Mouse (Mus musculus) MEL (cell line): Measurements from ENCODE around the gene Col18a1. TPM values are rescaled to one million over a fixed set of nuclear protein-coding genes. Genes with fewer than 3 reads are reported as not detected.

Experiments
- DNase-seq: peaks from one replicate; pipeline ENCODE4 v3.0.0; 2011; ENCODE audit warnings: low read depth, low spot score
- H3K27ac ChIP-seq: 2 replicates; pipeline ENCODE4 v1.5.1; 2012; ENCODE audit warnings: low read depth, mild to moderate bottlenecking, control low read depth, low read length, moderate library complexity; ENCODE audit not compliant: control insufficient read depth
- H3K27me3 ChIP-seq, 2 experiments: fragments of 150-350 bp in 1 of 2; sonication (generic) in 1 of 2; 2 replicates each; pipeline ENCODE4 v1.6.1; 2012; ENCODE audit warnings: low read length in 2 of 2, mild to moderate bottlenecking in 2 of 2, improper control_type of control experiment in 1 of 2, moderate library complexity in 1 of 2; ENCODE audit not compliant: insufficient read depth in 2 of 2, control insufficient read depth in 1 of 2
- H3K36me3 ChIP-seq, 2 experiments: 2 replicates each; pipeline ENCODE4 v1.6.1; 2012 to 2014; ENCODE audit warnings: low read length in 2 of 2, improper control_type of control experiment in 1 of 2, inconsistent platforms in 1 of 2, mild to moderate bottlenecking in 1 of 2; ENCODE audit not compliant: insufficient read depth in 2 of 2, control insufficient read depth in 1 of 2
- H3K4me1 ChIP-seq, 2 experiments: fragments of 150-350 bp in 1 of 2; sonication (generic) in 1 of 2; 2 replicates each; pipeline ENCODE4 v1.6.1; 2012; ENCODE audit warnings: low read length in 2 of 2, improper control_type of control experiment in 1 of 2, mild to moderate bottlenecking in 1 of 2; ENCODE audit not compliant: insufficient read depth in 2 of 2, control insufficient read depth in 1 of 2
- H3K4me3 ChIP-seq, 2 experiments: fragments of 150-350 bp in 1 of 2; sonication (generic) in 1 of 2; 2 replicates each; pipeline ENCODE4 v1.5.1; 2012; ENCODE audit warnings: low read depth in 2 of 2, low read length in 2 of 2, mild to moderate bottlenecking in 2 of 2, moderate library complexity in 2 of 2, control low read depth in 1 of 2, improper control_type of control experiment in 1 of 2; ENCODE audit not compliant: control insufficient read depth in 1 of 2, insufficient read depth in 1 of 2
- H3K79me2 ChIP-seq: 2 replicates; pipeline ENCODE4 v1.6.1; 2012; ENCODE audit warnings: mild to moderate bottlenecking, low read length, moderate library complexity; ENCODE audit not compliant: control insufficient read depth, poor library complexity, insufficient read depth
- H3K9ac ChIP-seq: 2 replicates; pipeline ENCODE4 v1.6.1; 2012; ENCODE audit warnings: low read depth, mild to moderate bottlenecking, control low read depth, low read length, moderate library complexity; ENCODE audit not compliant: control insufficient read depth, poor library complexity, severe bottlenecking
- H3K9me3 ChIP-seq: fragments of 150-350 bp; sonication (generic); replicated peaks from 2 replicates; pipeline ENCODE4 v1.6.1; 2012; ENCODE audit warnings: mild to moderate bottlenecking, low read length, improper control_type of control experiment, moderate library complexity; ENCODE audit not compliant: insufficient read depth
- CTCF ChIP-seq, 3 experiments: IDR thresholded peaks in 2 of 3; conservative IDR thresholded peaks in 1 of 3; 2 replicates each; pipeline ENCODE4 v1.5.1; 2011 to 2012; ENCODE audit warnings: low read length in 3 of 3, low read depth in 2 of 3, mild to moderate bottlenecking in 2 of 3, improper control_type of control experiment in 1 of 3, inconsistent platforms in 1 of 3, mixed read lengths in 1 of 3, moderate library complexity in 1 of 3; ENCODE audit not compliant: control insufficient read depth in 1 of 3, insufficient read depth in 1 of 3, poor library complexity in 1 of 3, severe bottlenecking in 1 of 3
- GATA1 ChIP-seq: IDR thresholded peaks from 2 replicates; pipeline ENCODE4 v1.6.1; 2011; ENCODE audit warnings: low read depth, low read length, improper control_type of control experiment
- HCFC1 ChIP-seq: IDR thresholded peaks from 2 replicates; pipeline ENCODE4 v1.6.1; 2012; ENCODE audit warnings: low read depth, mild to moderate bottlenecking, inconsistent platforms, low read length, improper control_type of control experiment, moderate library complexity
- JUND ChIP-seq: IDR thresholded peaks from 2 replicates; pipeline ENCODE4 v1.6.1; 2011; ENCODE audit warnings: low read depth, mild to moderate bottlenecking, improper control_type of control experiment, low read length
- MAFK ChIP-seq: IDR thresholded peaks from 2 replicates; pipeline ENCODE4 v1.6.1; 2011; ENCODE audit warnings: low read depth, mild to moderate bottlenecking, low read length, improper control_type of control experiment, borderline replicate concordance
- MXI1 ChIP-seq: IDR thresholded peaks from 2 replicates; pipeline ENCODE4 v1.6.1; 2011; ENCODE audit warnings: mild to moderate bottlenecking, low read depth, low read length, improper control_type of control experiment
- MYB ChIP-seq: IDR thresholded peaks from 2 replicates; pipeline ENCODE4 v1.6.1; 2011; ENCODE audit warnings: mild to moderate bottlenecking, low read depth, low read length, improper control_type of control experiment
- MYC ChIP-seq: IDR thresholded peaks from 2 replicates; pipeline ENCODE4 v1.6.1; 2011; ENCODE audit warnings: low read depth, mild to moderate bottlenecking, low read length, improper control_type of control experiment, moderate library complexity
- NRF1 ChIP-seq: IDR thresholded peaks from 2 replicates; pipeline ENCODE4 v1.6.1; 2014; ENCODE audit warnings: low read depth, mild to moderate bottlenecking, inconsistent platforms, low read length, improper control_type of control experiment, moderate library complexity; ENCODE audit not compliant: poor library complexity, insufficient read depth, severe bottlenecking
- RAD21 ChIP-seq: IDR thresholded peaks from 2 replicates; pipeline ENCODE4 v1.6.1; 2011; ENCODE audit warnings: mild to moderate bottlenecking, low read depth, low read length, improper control_type of control experiment
- SIN3A ChIP-seq: IDR thresholded peaks from 2 replicates; pipeline ENCODE4 v1.6.1; 2012; ENCODE audit warnings: low read length, improper control_type of control experiment, inconsistent platforms
- SMC3 ChIP-seq: IDR thresholded peaks from 2 replicates; pipeline ENCODE4 v1.6.1; 2011; ENCODE audit warnings: low read depth, low read length, improper control_type of control experiment
- TBP ChIP-seq: IDR thresholded peaks from 2 replicates; pipeline ENCODE4 v1.8.0; 2011; ENCODE audit warnings: low read depth, low read length, improper control_type of control experiment
- UBTF ChIP-seq: IDR thresholded peaks from 2 replicates; pipeline ENCODE4 v1.6.1; 2012; ENCODE audit warnings: low read depth, mild to moderate bottlenecking, inconsistent platforms, low read length, improper control_type of control experiment, moderate library complexity, borderline replicate concordance; ENCODE audit not compliant: insufficient read depth
- ZC3H11A ChIP-seq: IDR thresholded peaks from 2 replicates; pipeline ENCODE4 v1.6.1; 2012; ENCODE audit warnings: low read depth, mild to moderate bottlenecking, inconsistent platforms, low read length, improper control_type of control experiment
- ZNF384 ChIP-seq: IDR thresholded peaks from 2 replicates; pipeline ENCODE4 v1.6.1; 2012; ENCODE audit warnings: low read depth, mild to moderate bottlenecking, inconsistent platforms, low read length, improper control_type of control experiment
- polyA plus RNA-seq, 2 experiments: library from polyadenylated mRNA; stranded (reverse) in 1 of 2; unstranded in 1 of 2; fragments of >175 nt in 1 of 2; fragments of >200 nt in 1 of 2; gene quantifications; 2 replicates each; pipeline versions ENCODE4 v1.2.1 to v1.2.4; 2012; ENCODE audit warnings: low replicate concordance in 2 of 2, low read depth in 1 of 2; ENCODE audit not compliant: insufficient read length in 2 of 2, insufficient read depth in 1 of 2, missing spikeins in 1 of 2
- total RNA-seq: library from RNA; depleted of rRNA; stranded (reverse); fragments of 300-350 nt; gene quantifications from 2 replicates; pipeline ENCODE4 v1.2.3, GENCODE M21; 2012

Col18a1 gene
- total and polyA plus RNA-seq, 3 experiments = 0.46 to 1.3 TPM; not detected in 1

- no peaks in the 10 kb centered on the region for H3K79me2 ChIP-seq
- no peak for DNase-seq
- H3K27ac ChIP-seq = no peak overlapping the region
- H3K4me3 ChIP-seq = no peak overlapping the region
- H3K27me3 ChIP-seq = no peaks in the 10 kb centered on the region; a peak in 1 of 4 replicates
- no peak for TF ChIP-seq CTCF (IDR thresholded peaks at IDR 0.05 in 2 of 3, conservative IDR thresholded peaks at IDR 0.05 in 1 of 3; ENCODE audit: control insufficient read depth in 1 of 3, insufficient read depth in 1 of 3, low read depth in 2 of 3, low read length in 3 of 3, poor library complexity in 1 of 3, severe bottlenecking in 1 of 3)
- no peak for TF ChIP-seq JUND
- H3K9me3 ChIP-seq = no peaks in the 10 kb centered on the region
- no peak overlapping the region for H3K9ac ChIP-seq
- H3K4me1 ChIP-seq = peaks cover 0 to 9% of the 10 kb centered on the region in 2 experiments
- peaks cover 0 to 6% of the 10 kb centered on the region in 2 experiments; a peak in 2 of 4 replicates for H3K36me3 ChIP-seq
Observed at GRCm38 (mm10) chr10:77131536-77131935, 34.8 kb downstream of the Col18a1 start.

GRCm38 (mm10) chr10:77130561-77131240 lies 35.6 kb downstream of the Col18a1 start:
- Histone ChIP-seq H3K4me1 (peaks cover 0 to 9% of the 10 kb centered on the region in 2 experiments), H3K9ac (no peak overlapping the region), H3K4me3 (no peak overlapping the region)
- TF ChIP-seq SIN3A = peak; percentile 65
- no peak for TF ChIP-seq MAFK
- no peak for TF ChIP-seq HCFC1
- no peak for TF ChIP-seq MYB
- TF ChIP-seq MYC = 0 out of 2 replicates have a peak, but pooled peaks have one; percentile 21
- 0 out of 2 replicates have a peak, but pooled peaks have one; percentile 6 for TF ChIP-seq NRF1
- 0 out of 2 replicates have a peak, but pooled peaks have one; percentile 26 for TF ChIP-seq GATA1
- TF ChIP-seq SMC3 = peak; percentile 100
- no peak for TF ChIP-seq MXI1
- TF ChIP-seq ZNF384 = peak; percentile 39; the same call in 1 of the 2 replicates
- peak; percentile 99 for TF ChIP-seq RAD21
- peak; percentile 42; the same call in 1 of the 2 replicates for TF ChIP-seq TBP
- peak; percentile 99 for TF ChIP-seq ZC3H11A
- TF ChIP-seq CTCF (IDR thresholded peaks at IDR 0.05 in 2 of 3, conservative IDR thresholded peaks at IDR 0.05 in 1 of 3; ENCODE audit: control insufficient read depth in 1 of 3, insufficient read depth in 1 of 3, low read depth in 2 of 3, low read length in 3 of 3, poor library complexity in 1 of 3, severe bottlenecking in 1 of 3) = peak in 2 of 3 experiments; percentile 99 to 100; a peak in 5 of 6 replicates
- TF ChIP-seq UBTF = no peak
- peak; percentile 81; the same call in 1 of the 2 replicates for TF ChIP-seq JUND
- TF ChIP-seq, all 39 proteins: peak for 11
- no peaks in the 10 kb centered on the region for H3K79me2 ChIP-seq
- DNase-seq = peak; percentile 92
- H3K36me3 ChIP-seq = peaks cover 0 to 6% of the 10 kb centered on the region in 2 experiments; a peak in 2 of 4 replicates
- no peaks in the 10 kb centered on the region for H3K9me3 ChIP-seq
- no peaks in the 10 kb centered on the region; a peak in 1 of 4 replicates for H3K27me3 ChIP-seq
- no peak overlapping the region for H3K27ac ChIP-seq
